In the genomic region with DNA sequence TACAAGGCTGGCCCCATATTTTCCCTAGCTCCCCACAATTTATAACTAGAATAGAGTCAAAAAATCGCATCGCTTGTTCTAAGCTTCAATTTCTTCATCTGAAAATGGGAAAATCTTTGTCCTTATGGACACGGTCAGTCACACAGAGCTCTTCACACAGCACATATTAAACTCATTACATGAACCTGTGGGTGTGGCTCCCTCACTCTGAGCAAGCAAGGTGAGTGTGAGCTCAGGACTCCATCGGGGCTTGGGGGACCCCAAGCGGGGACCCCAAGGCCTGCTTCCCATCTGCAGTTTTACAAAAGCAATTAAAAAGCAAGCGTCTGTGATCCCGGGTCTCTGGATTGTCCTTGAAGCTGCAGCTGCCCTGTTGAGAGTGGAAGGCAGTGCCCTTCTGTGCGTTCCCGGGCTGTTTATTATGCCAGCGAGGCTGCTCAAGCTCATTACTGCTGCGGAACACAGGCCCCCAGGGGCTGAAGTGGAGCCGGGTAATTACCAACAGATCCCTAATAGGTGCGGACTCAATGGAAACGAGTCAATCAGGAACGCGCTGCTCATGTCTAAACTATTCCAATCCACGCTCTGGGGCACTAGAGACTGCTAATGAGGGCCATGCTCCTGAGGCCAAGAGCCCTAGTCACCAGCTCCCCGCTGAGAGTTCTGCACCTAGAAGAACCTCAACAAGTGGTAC, we compare ENCODE assay signal across 10 mouse cellular contexts.
A peak's percentile ranks its signal among the peaks of the same experiment; 100 is the strongest.
DNase-seq lines count a peak whose midpoint lies in the region; ATAC-seq and TF ChIP-seq lines count a peak whose summit lies in the region.
"Had no signal": no experiment of that assay in that cellular context is flagged by ENCODE, and none has a peak within 500 bp of the region (broad histone marks: within the 10 kb centered on the region; RNA-seq: fewer than 3 reads in every experiment).

No protein-coding gene starts in this region.

- no peaks in the 10 kb centered on the region for H3K36me3 ChIP-seq in hindbrain, embryonic 11.5 days (ENCODE audit: control insufficient read depth, insufficient read depth, low read length)
- H3K36me3 ChIP-seq: stomach, embryonic 15.5 days had no signal

- WGBS in hindbrain, embryonic 11.5 days: 73% methylated on average over 18 of the region's 18 CpGs

- H3K4me3 ChIP-seq in hindbrain, embryonic 11.5 days (ENCODE audit: low read depth, low read length): no peak overlapping the region
- H3K4me3 ChIP-seq in gastrocnemius, adult 2 months: no peak overlapping the region
- H3K4me3 ChIP-seq: stomach, embryonic 15.5 days had no signal

- H3K27me3 ChIP-seq in hindbrain, embryonic 11.5 days (ENCODE audit: control insufficient read depth, insufficient read depth, low read length): no peaks in the 10 kb centered on the region
- H3K27me3 ChIP-seq: stomach, embryonic 15.5 days had no signal

- TF ChIP-seq CTCF in gastrocnemius, adult 2 months (IDR thresholded peaks at IDR 0.05): no peak

- DNase-seq in right cerebral cortex, postnatal 10 days (ENCODE audit: low spot score in 2 of 2): peak; percentile 71 to 73
- no peak for DNase-seq in right cerebral cortex, postnatal 4 days
- peak; percentile 57 for DNase-seq in hindbrain, embryonic 11.5 days (ENCODE audit: low spot score)
- DNase-seq in left cerebral cortex, postnatal 4 days: peak; percentile 29
- no peak for DNase-seq in adipocyte (ENCODE audit: low spot score)
- DNase-seq in B cell, adult 2 months: no peak
- DNase-seq in urinary bladder, adult 18-20 months (ENCODE audit: low spot score in 2 of 2): no peak
- DNase-seq in gastrocnemius, adult 2 months: no peak

- H3K4me2 ChIP-seq in hindbrain, embryonic 11.5 days (replicated peaks; ENCODE audit: low read depth, low read length): no peak overlapping the region
- H3K4me2 ChIP-seq: stomach, embryonic 15.5 days had no signal

- 0 out of 2 replicates have a peak overlapping the region, but pooled peaks have one; percentile 3 for H3K27ac ChIP-seq in hindbrain, embryonic 11.5 days (ENCODE audit: low read depth, low read length)
- no peak overlapping the region for H3K27ac ChIP-seq in gastrocnemius, adult 2 months
- H3K27ac ChIP-seq: macrophage; stomach, embryonic 15.5 days had no signal

- intact Hi-C loops in left cerebral cortex, postnatal 4 days (cut with DNase I): no loop called here
- intact Hi-C loops in gastrocnemius, adult 2 months (cut with DNase I): no loop called here

- no peaks in the 10 kb centered on the region for H3K9me3 ChIP-seq in hindbrain, embryonic 11.5 days (ENCODE audit: control insufficient read depth, low read length)
- H3K9me3 ChIP-seq: stomach, embryonic 15.5 days had no signal

- H3K4me1 ChIP-seq in hindbrain, embryonic 11.5 days (replicated peaks; ENCODE audit: control insufficient read depth, insufficient read depth, low read length): no peaks in the 10 kb centered on the region
- H3K4me1 ChIP-seq: stomach, embryonic 15.5 days had no signal

- ATAC-seq in hindbrain, embryonic 11.5 days (ENCODE audit: low FRiP score): peak; percentile 77

- H3K9ac ChIP-seq in hindbrain, embryonic 11.5 days (ENCODE audit: low read depth, low read length): no peak overlapping the region
- H3K9ac ChIP-seq: stomach, embryonic 15.5 days had no signal

Comparison
In these comparisons a context has a peak if more than half of its experiments do, and no peak if none do; other contexts are left out.
1. DNase-seq: peak in right cerebral cortex, postnatal 10 days (2 of 2), hindbrain, embryonic 11.5 days (single experiment) and left cerebral cortex, postnatal 4 days (single experiment); none in right cerebral cortex, postnatal 4 days (single experiment), adipocyte (single experiment), B cell, adult 2 months (0 of 2), urinary bladder, adult 18-20 months (0 of 2) and gastrocnemius, adult 2 months (single experiment).